In genomic region chr10:119819102-119819681, GRCm38 (mm10) we compare ENCODE assay signal across 7 mouse cellular contexts.
DNase-seq lines count a peak whose midpoint lies in the region; ATAC-seq and TF ChIP-seq lines count a peak whose summit lies in the region.

No protein-coding gene starts in this region.

- TF ChIP-seq EP300 in ES-Bruce4 (IDR thresholded peaks at IDR 0.05; ENCODE audit: insufficient read depth, low read depth, low read length), result no peak

- ATAC-seq in hindbrain, embryonic 11.5 days (ENCODE audit: low FRiP score), result peak; percentile 39; the same call in 1 of the 2 replicates

- no peak for TF ChIP-seq CTCF in ES-Bruce4 (IDR thresholded peaks at IDR 0.05; ENCODE audit: low read depth, low read length)

- H3K4me3 ChIP-seq in ES-Bruce4 (ENCODE audit: low read depth, low read length), result peak overlapping the region; percentile 26
- peak overlapping the region; percentile 13; the same call in 1 of the 2 replicates for H3K4me3 ChIP-seq in hindbrain, embryonic 11.5 days (ENCODE audit: low read depth, low read length)

- peaks cover 2% of the 10 kb centered on the region for H3K4me1 ChIP-seq in ES-Bruce4 (ENCODE audit: control insufficient read depth, insufficient read depth, low read length)
- H3K4me1 ChIP-seq in hindbrain, embryonic 11.5 days (replicated peaks; ENCODE audit: control insufficient read depth, insufficient read depth, low read length), result peaks cover 5% of the 10 kb centered on the region

- no peaks in the 10 kb centered on the region for H3K9me3 ChIP-seq in ES-Bruce4 (replicated peaks; ENCODE audit: control insufficient read depth, insufficient read depth, low read length, poor library complexity, severe bottlenecking)
- no peaks in the 10 kb centered on the region for H3K9me3 ChIP-seq in hindbrain, embryonic 11.5 days (ENCODE audit: control insufficient read depth, low read length)

- H3K27ac ChIP-seq in ES-Bruce4 (ENCODE audit: insufficient read depth, low read length), result no peak overlapping the region
- peak overlapping the region; percentile 88 for H3K27ac ChIP-seq in hindbrain, embryonic 11.5 days (ENCODE audit: low read depth, low read length)

- no peaks in the 10 kb centered on the region for H3K36me3 ChIP-seq in ES-Bruce4 (ENCODE audit: control insufficient read depth, insufficient read depth, low read length, poor library complexity, severe bottlenecking)
- H3K36me3 ChIP-seq in hindbrain, embryonic 11.5 days (ENCODE audit: control insufficient read depth, insufficient read depth, low read length), result no peaks in the 10 kb centered on the region

- no peak overlapping the region for H3K9ac ChIP-seq in ES-Bruce4 (ENCODE audit: low read depth, poor library complexity, severe bottlenecking)
- H3K9ac ChIP-seq in hindbrain, embryonic 11.5 days (ENCODE audit: low read depth, low read length), result peak overlapping the region; percentile 45

- peak overlapping the region; percentile 12 for H3K4me2 ChIP-seq in hindbrain, embryonic 11.5 days (replicated peaks; ENCODE audit: low read depth, low read length)

- intact Hi-C loops in left cerebral cortex, postnatal 14 days (cut with DNase I), result loop anchor here (5.0 kb wide), 1 partner anchor 63 kb away; no protein-coding TSS in a partner anchor

- no peak for TF ChIP-seq POLR2A in ES-Bruce4 (IDR thresholded peaks at IDR 0.05; ENCODE audit: insufficient read depth, low read length)

- DNase-seq in ZHBTc4 (ENCODE audit: low read depth, low spot score), result peak; percentile 18
- peak; percentile 43 for DNase-seq in hindbrain, embryonic 11.5 days (ENCODE audit: low spot score)
- peak; percentile 31 to 33 for DNase-seq in left cerebral cortex, postnatal 14 days (ENCODE audit: low spot score in 2 of 2)
- peak; percentile 38 for DNase-seq in retina, embryonic 14.5 days (ENCODE audit: low spot score)
- DNase-seq in spleen, adult 12 weeks (ENCODE audit: low spot score), result no peak
- no peak for DNase-seq in urinary bladder, adult 18-20 months (ENCODE audit: low spot score in 2 of 2)

- H3K27me3 ChIP-seq in ES-Bruce4 (ENCODE audit: control insufficient read depth, insufficient read depth, low read length, poor library complexity, severe bottlenecking), result no peaks in the 10 kb centered on the region
- no peaks in the 10 kb centered on the region for H3K27me3 ChIP-seq in hindbrain, embryonic 11.5 days (ENCODE audit: control insufficient read depth, insufficient read depth, low read length)

- WGBS in hindbrain, embryonic 11.5 days, result 33% methylated on average over 17 of the region's 17 CpGs

Comparison
In these comparisons a context has a peak if more than half of its experiments do, and no peak if none do; other contexts are left out.
1. DNase-seq: peak in ZHBTc4 (single experiment), hindbrain, embryonic 11.5 days (single experiment), left cerebral cortex, postnatal 14 days (2 of 2) and retina, embryonic 14.5 days (single experiment); none in spleen, adult 12 weeks (single experiment) and urinary bladder, adult 18-20 months (0 of 2).